Mouse (Mus musculus): Measurements from ENCODE around the gene Frmd4a.

GRCm38 (mm10) chr2:4356812-4357384 lies 339.4 kb downstream of the Frmd4a start:
- no peak for TF ChIP-seq CTCF (IDR thresholded peaks at IDR 0.05; ENCODE audit: low read depth)
- no peak for TF ChIP-seq EP300 (IDR thresholded peaks at IDR 0.05; ENCODE audit: low read depth)

All from heart, postnatal 0 days (tissue).